Mouse (Mus musculus) T-helper 17 cell (primary cell): ENCODE measurements at regions not wholly inside any gene's neighbourhood (a gene's known extent, or its start where the extent isn't known, plus 50 kb on each side); places are given as distances from the start of the nearest gene placed in this dataset.

Experiments
- in situ Hi-C, 2 experiments: fragments of 300-600 bp; cut with MboI, MseI; formaldehyde crosslinking; loops; 1 replicate in 1 of 2; 2 replicates in 1 of 2; pipeline ENCODE4 v1.15.1; 2025; ENCODE audit warnings: high pct_unique_total_duplicates in 2 of 2

DNA sequence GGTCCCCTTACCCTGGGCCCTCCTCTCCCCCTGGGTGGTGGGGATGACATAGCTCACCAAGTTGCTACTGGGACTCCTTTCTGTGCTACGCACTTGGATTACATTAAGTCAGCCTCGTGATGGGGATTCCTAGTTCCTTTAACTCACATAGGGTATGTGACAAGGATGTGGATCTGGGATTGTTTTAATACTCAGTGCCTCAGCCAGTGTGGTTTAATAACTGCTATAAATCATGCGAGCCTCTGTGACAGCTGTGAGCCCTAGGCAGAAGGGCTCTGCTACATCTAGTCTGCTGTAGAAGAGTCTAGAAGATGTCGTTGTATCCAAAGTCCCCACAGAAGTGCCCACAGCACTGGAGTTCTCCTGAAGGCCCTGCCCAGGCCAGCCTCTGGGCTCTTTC, 796.5 kb upstream of the Car8 start:
- in situ Hi-C loops: no loop called here

DNA sequence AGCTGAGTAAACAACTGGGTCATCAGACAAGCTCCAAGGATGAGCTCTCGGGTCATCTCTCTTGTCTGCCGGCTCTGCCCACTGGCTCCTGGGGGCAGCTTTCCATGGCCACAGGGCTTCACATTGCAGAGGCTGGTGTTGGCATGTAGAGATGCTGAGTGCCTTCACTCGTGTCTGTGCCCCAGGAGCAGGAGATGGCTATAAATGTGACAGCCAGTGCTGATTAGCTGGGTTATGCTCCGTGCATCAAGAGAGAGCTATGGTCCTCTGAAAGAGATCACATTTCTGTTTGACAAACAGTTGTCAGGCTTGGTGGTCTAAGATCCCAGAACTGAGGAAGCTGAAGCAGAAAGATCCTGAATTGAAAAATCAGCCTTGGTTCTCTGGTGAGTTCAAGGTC, 795.4 kb upstream of the Car8 start:
- in situ Hi-C loops: no loop called here

DNA sequence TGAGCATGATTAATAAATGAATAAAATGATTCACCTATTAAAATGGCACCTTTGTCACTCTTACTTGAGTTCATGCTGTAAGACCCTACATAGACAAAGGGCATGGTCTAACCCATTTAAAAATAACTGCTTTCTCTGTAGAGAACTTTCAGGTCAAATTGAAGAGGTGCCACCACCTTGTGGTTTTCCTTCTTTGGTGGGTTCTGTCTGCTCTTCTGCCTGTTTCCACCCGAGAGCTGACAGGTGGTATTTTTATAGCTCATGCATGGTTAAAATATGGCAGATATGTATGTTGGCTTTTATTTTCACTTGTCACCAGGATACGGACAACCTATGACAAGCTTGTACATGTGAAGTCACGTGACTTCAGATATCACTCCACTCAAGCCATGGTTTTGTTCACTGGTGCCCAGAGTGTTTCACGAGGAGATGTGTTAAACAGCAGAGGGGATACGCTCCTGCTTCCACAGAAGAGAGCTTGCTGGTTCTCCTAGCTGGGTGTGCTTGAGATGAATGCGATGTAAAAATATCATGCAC, 794.3 kb upstream of the Car8 start:
- in situ Hi-C loops: no loop called here

DNA sequence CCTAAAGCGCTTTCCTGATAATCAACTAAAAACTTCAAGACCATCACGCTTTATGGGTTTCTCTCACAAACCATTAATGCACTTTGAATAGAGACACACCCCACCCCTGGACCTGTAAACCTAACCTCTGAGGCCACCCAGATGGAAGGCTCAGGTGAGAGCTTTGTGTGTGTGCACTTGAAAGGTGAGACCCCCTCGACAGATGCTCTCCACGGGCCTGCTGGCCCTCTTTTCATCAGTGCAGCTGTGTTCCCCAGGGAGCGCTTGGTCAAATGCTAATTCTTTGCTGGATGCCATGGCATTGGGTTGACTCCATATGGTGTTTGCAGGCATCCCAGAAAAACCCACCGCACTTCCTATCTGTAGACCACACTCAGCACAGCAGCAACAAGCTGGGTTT, 792.8 kb upstream of the Car8 start:
- in situ Hi-C loops: no loop called here

DNA sequence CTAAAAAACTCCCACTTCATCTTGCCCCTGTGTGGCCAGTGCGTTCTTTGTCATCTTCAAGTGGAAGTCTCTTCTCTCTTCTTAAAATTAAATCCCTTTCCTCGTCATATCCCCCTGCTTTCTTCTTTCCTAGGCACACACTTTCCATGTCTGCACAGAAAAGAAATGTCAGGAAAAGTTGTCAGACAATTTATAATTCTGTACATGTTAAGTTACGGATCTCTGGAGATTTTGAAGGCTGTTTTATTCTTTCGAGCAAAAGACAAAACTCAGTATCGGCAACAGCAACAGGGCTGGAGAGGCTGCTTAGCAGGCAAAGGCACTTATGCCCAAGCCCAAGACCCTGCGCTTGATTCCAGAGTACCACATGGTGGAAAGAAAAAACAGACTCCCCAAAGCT, 790.1 kb upstream of the Car8 start:
- in situ Hi-C loops: loop anchor here (5.0 kb wide), 2 partner anchors 68 to 107 kb away; no protein-coding TSS in a partner anchor

DNA sequence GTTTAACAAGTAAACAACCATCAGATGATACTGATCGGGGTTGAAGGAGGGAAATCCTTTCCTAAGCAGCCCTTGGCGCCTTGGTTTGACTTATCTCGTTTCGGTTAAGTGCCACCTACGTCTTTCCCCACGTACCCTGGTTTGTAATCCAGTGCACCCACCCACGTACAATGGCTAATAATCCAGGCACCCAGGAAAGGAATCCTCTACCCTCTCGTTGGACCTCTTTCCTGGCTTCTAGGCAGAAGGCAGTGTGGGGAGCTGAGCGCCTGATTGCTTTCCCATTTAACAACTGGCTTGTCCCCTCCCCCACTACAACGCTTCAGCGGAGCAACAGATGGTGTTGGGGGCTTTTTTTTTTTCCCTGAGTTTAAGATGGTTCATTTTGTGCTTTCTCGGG, 789.6 kb upstream of the Car8 start:
- in situ Hi-C loops: loop anchor here (5.0 kb wide), 2 partner anchors 69 to 106 kb away; no protein-coding TSS in a partner anchor

DNA sequence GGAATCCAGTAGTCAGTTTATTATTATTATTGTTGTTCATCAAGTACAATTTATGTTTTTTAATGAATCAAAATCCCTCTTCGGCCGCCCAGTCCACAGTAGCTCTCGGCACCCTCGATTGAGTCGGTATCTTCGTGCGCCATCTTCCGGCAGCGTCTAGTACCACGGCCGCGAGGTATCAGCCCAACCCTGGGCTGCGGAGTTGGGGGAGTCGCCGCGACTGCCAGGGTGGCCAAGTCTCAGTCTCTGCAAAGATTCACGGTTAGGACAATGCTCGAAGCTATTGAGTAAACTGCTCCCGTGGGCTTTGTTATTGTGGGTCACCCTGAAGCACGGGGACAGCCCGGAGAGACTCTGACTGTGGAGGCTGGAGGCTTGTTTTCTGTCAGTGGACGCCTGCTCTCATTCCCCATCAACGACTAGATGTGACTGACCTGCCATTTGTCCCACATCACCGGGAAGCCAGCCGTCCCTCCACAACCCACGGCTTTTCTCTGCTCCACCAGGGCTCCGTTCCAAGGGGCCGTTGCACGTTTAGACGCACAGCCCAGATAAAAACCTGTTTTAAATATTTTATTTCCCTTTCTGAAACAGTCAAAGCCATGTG, 789.1 kb upstream of the Car8 start:
- in situ Hi-C loops: loop anchor here (5.0 kb wide), 2 partner anchors 69 to 106 kb away; no protein-coding TSS in a partner anchor

DNA sequence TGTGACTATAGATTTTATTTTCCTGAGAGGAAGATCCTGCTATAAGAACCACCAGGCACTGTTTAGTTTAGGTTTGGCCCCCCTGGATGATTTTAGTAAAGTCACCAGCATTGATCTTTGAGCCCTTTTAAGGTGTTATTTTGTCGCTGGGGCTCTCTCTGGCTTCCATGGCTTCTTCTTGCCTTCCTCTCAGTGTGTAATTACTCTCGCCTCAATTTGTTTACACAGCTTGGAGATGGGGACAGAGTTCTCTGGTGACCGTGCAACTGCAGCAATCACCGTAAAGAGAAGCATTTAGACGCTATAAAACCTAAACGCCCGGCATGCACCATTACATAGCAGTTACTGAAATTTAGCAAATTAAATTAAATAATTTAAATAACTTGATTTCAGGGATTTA, 788.5 kb upstream of the Car8 start:
- in situ Hi-C loops: loop anchor here (5.0 kb wide), 2 partner anchors 70 to 105 kb away; no protein-coding TSS in a partner anchor

DNA sequence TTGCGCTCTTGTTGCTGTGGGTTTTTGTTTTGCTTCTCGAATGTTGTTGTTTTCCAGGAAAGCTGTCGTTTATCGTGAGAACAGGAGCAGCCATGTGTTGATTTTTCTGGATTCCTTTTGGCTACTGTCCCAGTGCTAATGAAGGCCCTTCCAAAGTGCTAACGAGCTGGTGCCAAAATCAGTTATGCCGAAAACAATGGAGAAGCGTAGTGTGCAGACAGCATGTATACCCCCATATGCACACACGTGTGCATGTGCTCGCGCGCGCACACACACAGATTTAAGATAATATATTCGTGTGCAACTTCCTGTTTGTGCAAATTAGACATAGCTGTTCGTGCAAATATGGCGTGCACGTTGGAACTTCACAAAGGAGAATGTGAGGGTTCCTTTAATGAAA, 788.0 kb upstream of the Car8 start:
- in situ Hi-C loops: loop anchor here (5.0 kb wide), 2 partner anchors 70 to 105 kb away; no protein-coding TSS in a partner anchor

DNA sequence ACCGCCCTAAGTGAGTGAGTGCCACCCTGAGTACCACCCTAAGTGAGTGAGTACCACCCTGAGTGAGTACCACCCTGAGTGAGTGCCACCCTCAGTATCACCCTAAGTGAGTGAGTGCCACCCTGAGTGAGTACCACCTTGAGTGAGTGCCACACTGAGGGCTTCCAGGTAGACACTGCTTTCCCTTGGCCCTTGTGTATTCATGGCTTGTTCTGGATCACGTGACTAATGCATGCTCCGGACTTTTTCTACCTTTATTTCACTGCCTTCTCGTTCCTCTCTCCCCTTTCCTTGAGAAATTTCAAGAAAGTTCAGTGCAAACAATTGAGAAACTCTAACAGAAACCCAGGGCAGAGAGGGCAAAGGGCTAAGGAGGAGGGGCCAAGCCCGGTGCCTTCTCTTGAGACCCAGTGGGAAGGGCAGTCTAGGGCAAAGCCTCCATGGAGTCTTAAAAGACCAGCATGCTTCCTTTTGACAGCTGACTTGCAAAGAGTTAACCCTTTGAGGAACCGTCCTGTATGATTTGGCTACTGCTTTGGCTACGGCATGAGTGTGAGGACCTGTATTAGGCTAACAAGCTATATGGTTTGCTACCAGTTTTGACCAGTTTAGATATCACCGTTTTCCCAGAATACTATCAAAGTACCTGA, 787.1 kb upstream of the Car8 start:
- in situ Hi-C loops: loop anchor here (5.0 kb wide), 2 partner anchors 71 to 104 kb away; no protein-coding TSS in a partner anchor

DNA sequence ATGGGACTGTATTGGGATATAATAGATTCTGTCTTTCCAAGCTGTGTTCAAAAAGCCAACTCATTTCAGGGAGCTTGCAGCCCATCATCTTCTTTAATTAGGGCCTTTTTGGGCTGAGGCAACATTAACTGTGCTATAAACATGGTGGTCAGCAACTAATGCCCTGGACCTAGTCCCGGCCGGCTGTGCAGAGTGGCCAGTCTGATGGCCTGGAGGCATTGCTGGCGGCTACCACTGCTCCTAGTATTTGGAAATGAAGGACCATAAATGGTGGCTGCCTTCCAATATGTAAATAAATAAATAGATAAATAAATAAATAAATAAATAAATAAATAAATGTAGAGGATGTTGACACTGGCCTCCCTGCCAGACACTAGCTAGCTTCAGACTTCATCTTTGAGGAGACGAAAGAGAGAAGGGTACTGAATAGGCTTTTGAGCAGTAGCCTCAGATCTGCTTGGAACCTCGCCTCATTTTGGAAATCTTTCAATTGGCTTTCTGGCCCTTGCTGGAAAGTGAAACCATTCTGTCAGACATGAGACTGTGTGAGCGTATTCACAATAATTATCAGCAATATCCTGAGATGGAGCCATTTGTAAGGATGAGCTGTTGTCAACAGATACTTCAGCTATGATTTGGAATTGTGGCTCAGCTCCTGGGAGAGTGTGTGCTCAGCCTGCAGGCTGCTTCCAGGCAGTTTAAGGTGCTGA, 785.5 kb upstream of the Car8 start:
- in situ Hi-C loops: no loop called here

DNA sequence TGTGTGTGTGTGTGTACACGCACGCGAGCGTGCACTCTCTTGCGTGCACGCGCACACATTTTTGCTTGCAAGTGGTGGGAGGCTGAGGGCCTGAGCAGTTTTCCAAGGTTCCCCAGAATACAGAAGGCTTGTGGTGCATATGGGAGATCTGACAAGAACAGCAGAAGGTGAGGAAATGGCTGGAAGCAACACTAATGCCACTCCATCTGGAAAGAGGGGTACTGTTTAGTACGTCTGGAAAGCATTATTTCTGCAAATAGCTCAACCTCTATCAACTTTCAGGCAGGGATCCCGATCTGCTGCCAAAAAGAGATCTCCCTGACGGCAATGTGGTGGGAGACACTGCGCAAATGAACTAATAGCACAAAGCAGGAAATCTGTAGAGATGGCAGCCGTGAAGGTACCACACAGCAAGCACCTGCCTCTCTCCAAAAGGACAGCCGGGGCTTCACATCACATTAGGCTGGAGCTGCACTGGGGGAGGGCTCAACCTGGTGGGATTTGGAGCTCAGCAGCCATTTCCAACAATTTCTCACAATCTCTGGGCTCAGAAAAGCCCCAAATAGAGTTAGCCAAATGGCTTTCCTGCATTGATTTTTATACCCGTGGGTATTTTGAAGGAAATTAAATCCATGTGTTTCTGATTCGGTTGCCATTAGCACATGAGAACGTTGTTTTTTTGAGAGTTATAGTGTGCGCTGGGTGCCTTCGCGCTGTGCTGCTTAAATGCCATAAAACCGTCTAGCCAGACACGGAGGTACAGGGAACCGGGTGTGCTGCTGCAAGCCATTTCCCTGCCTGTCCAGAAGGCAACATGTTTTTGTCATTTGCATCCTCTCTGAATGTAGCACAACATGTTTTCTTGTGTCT, 780.6 kb upstream of the Car8 start:
- in situ Hi-C loops: loop anchor here (5.0 kb wide), 3 partner anchors 57 to 182 kb away; no protein-coding TSS in a partner anchor

DNA sequence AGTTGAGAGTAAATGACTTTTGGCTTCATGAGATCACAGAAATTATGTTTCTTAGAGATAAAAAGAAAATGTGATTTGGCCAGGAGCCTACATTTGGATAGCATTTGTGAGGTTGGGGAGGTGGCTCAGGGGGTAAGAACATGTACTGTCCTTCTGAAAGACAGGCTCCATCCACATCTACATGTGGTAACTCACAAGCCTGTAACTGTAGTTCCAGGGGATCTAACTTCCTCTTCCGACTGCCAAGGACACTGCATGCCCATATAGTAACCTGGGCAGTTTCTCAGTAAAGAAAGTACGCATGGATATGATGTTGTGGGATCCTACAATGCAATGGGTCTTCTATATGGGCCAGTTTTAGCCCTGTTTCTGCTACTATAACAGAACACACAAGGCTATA, 779.4 kb upstream of the Car8 start:
- in situ Hi-C loops: loop anchor here (5.0 kb wide), 3 partner anchors 56 to 181 kb away; no protein-coding TSS in a partner anchor

DNA sequence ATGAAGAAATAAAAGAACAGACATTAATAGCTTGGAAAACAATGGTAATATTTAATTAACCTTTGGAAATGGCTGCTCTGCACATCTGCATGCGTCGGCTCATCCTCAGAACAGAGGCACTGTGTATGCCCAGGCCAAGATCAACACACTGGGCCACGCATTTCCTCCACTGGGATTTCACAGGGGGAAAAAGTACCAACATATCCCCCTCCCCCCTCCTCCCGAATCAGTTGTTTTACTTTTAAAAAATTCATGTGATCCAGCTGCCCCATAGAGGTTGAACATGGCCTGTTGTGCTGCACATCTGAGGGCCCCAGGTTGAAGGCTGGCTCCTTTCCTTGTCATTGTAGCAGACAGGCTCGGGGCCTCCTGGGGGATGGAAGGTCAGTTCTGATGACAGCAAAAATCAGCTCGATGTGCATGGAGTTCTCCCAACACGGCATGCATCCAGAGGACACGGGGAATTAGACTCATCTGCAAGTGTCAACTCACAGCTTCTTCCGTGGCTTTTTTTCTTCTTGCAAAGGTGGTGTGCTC, 777.7 kb upstream of the Car8 start:
- in situ Hi-C loops: loop anchor here (5.0 kb wide), 3 partner anchors 54 to 179 kb away; no protein-coding TSS in a partner anchor

DNA sequence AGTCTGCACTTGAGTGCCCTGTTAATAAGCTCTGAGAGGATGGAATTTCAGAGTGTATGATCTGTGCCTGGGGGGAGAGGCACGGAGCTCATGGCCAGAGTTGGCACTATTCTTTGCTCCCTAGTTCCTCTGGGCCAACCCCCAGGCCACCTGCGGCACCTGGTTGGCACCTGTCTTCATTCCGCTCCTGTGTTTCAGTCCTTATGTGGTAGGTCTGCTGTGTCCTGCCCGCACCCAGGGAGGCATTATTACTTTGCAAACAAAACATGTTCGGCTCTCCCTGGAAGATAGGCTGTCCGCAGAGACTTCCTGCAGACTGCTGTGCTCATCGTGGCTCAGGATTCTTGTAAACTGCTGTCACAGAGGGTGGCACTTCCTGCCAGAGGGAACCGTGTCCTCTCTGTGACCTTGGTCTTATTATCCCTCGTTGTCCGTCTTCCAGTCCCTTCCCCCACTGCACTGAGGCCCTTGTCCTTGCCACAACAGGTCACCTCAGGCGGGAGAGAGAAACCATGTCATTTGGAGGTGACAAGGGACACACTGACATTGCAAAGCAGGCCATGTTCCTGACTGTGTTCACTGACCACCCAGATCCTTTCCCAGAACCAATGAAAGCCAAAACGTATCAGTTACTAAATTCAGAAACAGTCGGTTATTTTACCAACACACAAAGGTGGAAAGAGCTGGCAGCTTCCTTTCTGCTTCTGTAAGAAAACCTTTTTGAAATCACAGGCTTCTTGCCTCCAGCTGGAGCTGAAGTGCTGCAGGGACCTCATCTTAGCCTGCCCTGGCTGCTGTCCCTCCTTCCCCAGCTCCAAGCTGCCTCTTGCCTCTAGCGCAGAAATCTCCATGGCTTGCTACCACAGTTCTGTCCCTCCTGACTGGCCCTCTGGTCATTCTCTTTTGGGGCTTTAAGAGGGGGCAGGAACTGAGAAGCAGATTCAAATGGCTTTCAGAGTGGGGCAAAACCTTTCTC, 777.0 kb upstream of the Car8 start:
- in situ Hi-C loops: loop anchor here (5.0 kb wide), 3 partner anchors 54 to 179 kb away; no protein-coding TSS in a partner anchor

DNA sequence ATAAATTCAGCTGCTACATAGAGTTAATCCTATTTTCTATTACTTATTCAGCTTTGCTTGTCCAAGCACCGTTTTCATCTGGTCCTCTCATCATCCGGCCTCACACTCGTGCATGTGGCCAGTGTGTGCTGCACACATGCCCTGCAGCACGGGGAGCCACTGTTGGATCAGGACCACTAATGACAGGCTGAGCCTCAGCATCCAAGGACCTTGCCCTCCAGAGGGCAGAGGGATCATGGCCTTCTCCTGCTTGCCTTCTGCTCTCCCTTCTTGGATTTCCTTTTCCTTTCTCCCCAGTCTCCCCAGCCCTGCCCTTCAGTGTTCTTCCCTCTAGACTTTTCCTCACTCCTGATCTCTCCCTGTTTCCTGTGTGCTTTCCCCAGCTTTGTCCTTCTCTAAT, 776.1 kb upstream of the Car8 start:
- in situ Hi-C loops: loop anchor here (5.0 kb wide), 3 partner anchors 53 to 178 kb away; no protein-coding TSS in a partner anchor

DNA sequence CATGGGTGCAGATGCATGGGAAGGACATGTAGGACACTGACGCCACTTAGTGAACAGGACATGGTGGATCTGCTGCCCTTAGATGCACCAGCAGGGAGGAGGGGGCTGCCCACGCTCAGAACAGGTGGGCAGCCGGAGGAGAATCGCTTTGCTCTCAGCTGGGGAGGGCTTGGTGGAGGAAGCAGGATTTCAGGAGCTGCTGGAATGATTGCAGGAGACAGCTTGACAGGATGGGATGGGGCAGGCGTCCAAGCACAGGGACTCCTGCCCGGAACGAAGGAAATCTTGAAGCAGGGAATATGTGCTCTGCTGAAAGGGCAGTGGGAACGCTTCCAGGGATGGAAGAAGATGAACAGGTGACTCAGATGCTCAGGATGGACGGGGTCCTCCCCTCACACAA, 773.9 kb upstream of the Car8 start:
- in situ Hi-C loops: no loop called here

DNA sequence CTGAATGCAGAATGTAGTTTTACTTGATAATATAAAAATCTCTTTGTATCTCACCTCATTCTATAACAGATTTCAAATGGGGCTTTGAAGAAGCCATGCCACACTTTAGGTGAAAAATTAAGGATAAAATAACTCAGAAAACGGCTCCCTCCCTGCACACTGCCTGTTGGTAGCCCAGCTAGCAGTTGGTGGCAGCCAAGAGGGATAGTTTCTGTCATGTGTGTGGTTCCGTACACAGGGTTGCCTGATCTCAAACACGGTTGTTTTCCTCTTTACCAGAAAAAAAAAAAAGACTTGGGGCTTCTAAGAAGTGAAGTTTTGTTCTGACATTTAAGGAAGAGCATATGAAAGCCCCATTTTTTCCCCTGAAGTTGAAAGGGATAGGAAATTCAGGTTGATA, 773.1 kb upstream of the Car8 start:
- in situ Hi-C loops: no loop called here

DNA sequence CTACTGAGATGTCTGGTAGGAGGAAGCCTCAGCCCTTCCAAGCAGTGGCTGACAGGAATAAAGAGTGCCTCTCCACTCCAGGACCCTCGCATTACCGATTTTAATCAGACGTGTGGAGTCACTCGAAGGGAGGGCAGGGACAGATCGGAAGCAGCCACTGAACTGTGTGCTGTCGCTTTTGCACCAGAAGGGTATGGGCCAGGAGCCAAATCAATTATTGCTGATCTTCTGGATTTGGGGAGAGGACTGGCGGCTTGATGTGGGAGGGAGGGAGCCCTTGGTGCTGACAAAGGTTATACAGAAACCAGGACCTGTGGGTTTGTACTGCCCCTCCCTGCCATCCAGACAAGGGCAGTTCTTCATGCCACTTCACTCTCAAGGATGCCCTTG, 772.3 kb upstream of the Car8 start:
- in situ Hi-C loops: no loop called here
